Mouse (Mus musculus): ENCODE measurements around the gene Smtnl1. TPM values are rescaled to one million over a fixed set of nuclear protein-coding genes. Genes with fewer than 3 reads are reported as not detected.

Gene Smtnl1
- polyA plus RNA-seq, 2 experiments, result 0.24 to 0.55 TPM

DNA sequence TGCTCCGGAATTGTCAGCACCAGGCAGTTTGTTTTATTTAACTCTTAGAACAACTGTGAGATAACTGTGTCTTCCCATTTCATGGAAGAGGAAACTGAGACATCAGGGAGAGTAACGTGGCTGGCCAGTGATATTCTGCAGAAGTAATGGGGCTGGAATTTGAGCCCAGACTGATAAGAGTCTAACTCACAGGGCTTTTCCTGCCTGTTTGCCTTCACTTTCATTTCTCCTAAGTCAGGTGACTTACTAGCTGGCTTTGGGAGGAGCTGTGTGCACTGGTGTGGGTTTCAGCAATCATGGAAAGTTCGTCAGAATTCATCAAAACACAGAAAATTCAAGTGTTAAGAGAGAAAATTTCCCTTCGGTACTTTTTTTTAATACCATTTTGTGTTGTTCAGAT is 22.1 kb downstream of the Smtnl1 start:
- H3K4me2 ChIP-seq (replicated peaks; ENCODE audit: low read depth, low read length, severe bottlenecking), result no peak overlapping the region

DNA sequence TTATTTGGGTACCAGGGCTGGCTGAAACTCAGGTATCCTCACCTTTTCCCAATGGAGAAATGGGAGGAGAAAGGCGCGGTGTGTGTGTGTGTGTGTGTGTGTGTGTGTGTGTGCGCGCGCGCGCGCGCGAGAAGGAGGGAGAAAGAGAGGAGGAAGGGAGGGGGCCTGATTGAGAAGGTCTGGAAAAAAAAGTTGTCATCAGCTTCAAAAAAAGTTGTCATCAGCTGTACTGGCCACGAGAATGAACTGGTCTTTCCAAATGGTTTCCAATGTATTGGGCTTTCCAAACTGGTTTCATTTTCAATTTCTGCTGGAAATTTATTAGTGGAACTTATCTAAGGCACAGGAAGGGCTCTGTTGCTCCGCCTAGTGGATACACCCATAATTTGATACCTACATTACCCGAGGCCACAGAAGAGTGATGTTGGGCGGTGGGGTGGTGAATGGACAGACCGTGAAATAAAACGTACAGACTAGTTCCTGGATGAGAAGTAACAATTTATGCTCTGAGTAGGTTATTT is 23.4 kb downstream of the Smtnl1 start:
- Histone ChIP-seq H3K9me3 (ENCODE audit: control insufficient read depth, low read length) (no peaks in the 10 kb centered on the region), H3K4me1 (ENCODE audit: control insufficient read depth, insufficient read depth, low read length) (no peaks in the 10 kb centered on the region), H3K27me3 (ENCODE audit: control insufficient read depth, insufficient read depth, low read length) (no peaks in the 10 kb centered on the region), H3K27ac (replicated peaks; ENCODE audit: low read depth, low read length) (no peak overlapping the region), H3K9ac (ENCODE audit: low read depth, low read length, severe bottlenecking) (peak overlapping the region; percentile 51), H3K4me3 (replicated peaks; ENCODE audit: low read length) (peak overlapping the region; percentile 56), H3K36me3 (ENCODE audit: control insufficient read depth, insufficient read depth, low read length) (no peaks in the 10 kb centered on the region), H3K4me2 (replicated peaks; ENCODE audit: low read depth, low read length, severe bottlenecking) (peak overlapping the region; percentile 97)
- no peak for TF ChIP-seq POLR2A (IDR thresholded peaks at IDR 0.05; ENCODE audit: borderline replicate concordance, extremely low read depth, insufficient read depth, insufficient read length)
- WGBS, result under 1% methylated on average over 15 of the region's 16 CpGs
- ATAC-seq (ENCODE audit: low FRiP score, low read depth), result peak; percentile 80
- DNase-seq (ENCODE audit: low spot score), result peak; percentile 90

More for the DNA sequence above, 22.1 kb downstream of the Smtnl1 start:
- TF ChIP-seq POLR2A (IDR thresholded peaks at IDR 0.05; ENCODE audit: borderline replicate concordance, extremely low read depth, insufficient read depth, insufficient read length), result no peak
- no peaks in the 10 kb centered on the region for H3K9me3 ChIP-seq (ENCODE audit: control insufficient read depth, low read length)
- H3K27me3 ChIP-seq (ENCODE audit: control insufficient read depth, insufficient read depth, low read length), result no peaks in the 10 kb centered on the region
- H3K4me3 ChIP-seq (replicated peaks; ENCODE audit: low read length), result no peak overlapping the region
- WGBS, result 73% methylated on average over 4 of the region's 4 CpGs
- no peaks in the 10 kb centered on the region for H3K36me3 ChIP-seq (ENCODE audit: control insufficient read depth, insufficient read depth, low read length)
- no peaks in the 10 kb centered on the region for H3K4me1 ChIP-seq (ENCODE audit: control insufficient read depth, insufficient read depth, low read length)
- no peak for DNase-seq (ENCODE audit: low spot score)
- H3K27ac ChIP-seq (replicated peaks; ENCODE audit: low read depth, low read length), result no peak overlapping the region
- H3K9ac ChIP-seq (ENCODE audit: low read depth, low read length, severe bottlenecking), result no peak overlapping the region
- no peak for ATAC-seq (ENCODE audit: low FRiP score, low read depth)

DNA sequence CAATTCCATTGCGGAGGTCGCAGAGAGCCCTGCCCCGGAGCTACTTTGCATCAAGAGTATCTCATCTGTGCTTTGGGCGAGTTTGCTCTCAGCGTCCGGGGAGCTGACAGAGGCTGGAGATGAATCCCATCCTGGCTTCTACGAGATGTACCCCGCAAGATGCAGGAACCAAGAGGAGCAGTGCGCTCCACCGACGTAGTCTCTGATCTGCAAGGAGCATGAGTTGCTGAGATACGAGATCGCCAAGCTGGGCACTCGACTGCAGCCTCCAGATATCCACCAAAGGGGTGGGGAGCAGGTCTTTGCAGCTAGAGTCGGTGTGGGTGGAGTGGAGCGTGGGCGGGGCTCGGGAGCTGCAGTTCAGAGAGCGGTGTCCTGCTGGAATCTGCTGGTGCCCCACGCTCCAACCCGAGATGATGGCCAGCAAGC is 23.9 kb downstream of the Smtnl1 start, which contains the start of gene Ube2l6:
Ube2l6 (plus strand) TSS at position 336 of the 429 bp plus-strand sequence.
- no peaks in the 10 kb centered on the region for H3K4me1 ChIP-seq (ENCODE audit: control insufficient read depth, insufficient read depth, low read length)
- H3K36me3 ChIP-seq (ENCODE audit: control insufficient read depth, insufficient read depth, low read length), result no peaks in the 10 kb centered on the region
- H3K4me2 ChIP-seq (replicated peaks; ENCODE audit: low read depth, low read length, severe bottlenecking), result peak within 1 kb of the TSS; percentile 97
- no peak for TF ChIP-seq POLR2A (IDR thresholded peaks at IDR 0.05; ENCODE audit: borderline replicate concordance, extremely low read depth, insufficient read depth, insufficient read length)
- H3K27ac ChIP-seq (replicated peaks; ENCODE audit: low read depth, low read length), result no peak within 1 kb of the TSS
- H3K9ac ChIP-seq (ENCODE audit: low read depth, low read length, severe bottlenecking), result peak within 1 kb of the TSS; percentile 51
- WGBS, result 0% methylated on average over 18 of the region's 21 CpGs
- ATAC-seq (ENCODE audit: low FRiP score, low read depth) (peak; percentile 71), DNase-seq (ENCODE audit: low spot score) (peak; percentile 44)
- H3K27me3 ChIP-seq (ENCODE audit: control insufficient read depth, insufficient read depth, low read length), result no peaks in the 10 kb centered on the region
- H3K4me3 ChIP-seq (replicated peaks; ENCODE audit: low read length), result peak within 1 kb of the TSS; percentile 56
- H3K9me3 ChIP-seq (ENCODE audit: control insufficient read depth, low read length), result no peaks in the 10 kb centered on the region

DNA sequence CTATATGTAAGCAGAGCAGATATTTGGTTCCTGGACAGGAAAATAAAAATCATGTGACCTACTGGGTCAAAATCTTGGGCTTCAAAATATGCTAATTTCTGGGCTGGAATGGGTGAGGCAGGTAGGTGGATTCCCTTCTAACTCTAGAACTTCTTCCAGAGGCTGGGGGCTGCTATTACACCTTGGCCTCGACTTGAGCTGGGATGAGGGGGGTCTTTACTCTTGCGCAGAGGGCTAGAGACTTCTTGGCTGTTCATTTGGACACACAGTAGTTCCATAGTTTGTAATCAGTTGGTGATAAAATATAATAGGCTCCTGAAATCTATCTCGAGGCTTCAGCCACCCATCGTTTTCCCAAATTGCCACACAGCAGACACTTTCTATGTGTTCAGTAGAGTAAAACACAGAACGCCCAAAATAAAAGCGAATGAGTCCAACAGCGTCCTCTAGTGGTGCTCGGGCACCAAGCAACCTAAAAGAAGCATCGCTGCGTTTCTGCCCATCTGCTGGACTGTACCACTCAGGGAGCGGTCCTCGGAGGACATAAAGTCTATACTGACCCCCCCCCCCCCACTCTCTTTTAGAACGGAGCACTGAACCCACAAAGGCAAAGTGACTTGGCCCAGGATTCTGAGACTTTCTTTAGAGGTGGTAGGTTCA is 24.5 kb downstream of the Smtnl1 start:
- Histone ChIP-seq H3K27me3 (ENCODE audit: control insufficient read depth, insufficient read depth, low read length) (no peaks in the 10 kb centered on the region), H3K4me2 (replicated peaks; ENCODE audit: low read depth, low read length, severe bottlenecking) (peak overlapping the region; percentile 97), H3K36me3 (ENCODE audit: control insufficient read depth, insufficient read depth, low read length) (no peaks in the 10 kb centered on the region), H3K9ac (ENCODE audit: low read depth, low read length, severe bottlenecking) (peak overlapping the region; percentile 51), H3K9me3 (ENCODE audit: control insufficient read depth, low read length) (no peaks in the 10 kb centered on the region), H3K4me1 (ENCODE audit: control insufficient read depth, insufficient read depth, low read length) (no peaks in the 10 kb centered on the region), H3K4me3 (replicated peaks; ENCODE audit: low read length) (peak overlapping the region; percentile 56), H3K27ac (replicated peaks; ENCODE audit: low read depth, low read length) (no peak overlapping the region)
- DNase-seq (ENCODE audit: low spot score) (peak; percentile 87), ATAC-seq (ENCODE audit: low FRiP score, low read depth) (peak; percentile 65)
- WGBS, result 11% methylated on average over 13 of the region's 13 CpGs
- TF ChIP-seq POLR2A (IDR thresholded peaks at IDR 0.05; ENCODE audit: borderline replicate concordance, extremely low read depth, insufficient read depth, insufficient read length), result no peak

- no peak for TF ChIP-seq POLR2A (IDR thresholded peaks at IDR 0.05; ENCODE audit: borderline replicate concordance, extremely low read depth, insufficient read depth, insufficient read length)
- Histone ChIP-seq H3K4me2 (replicated peaks; ENCODE audit: low read depth, low read length, severe bottlenecking) (no peak overlapping the region), H3K4me3 (replicated peaks; ENCODE audit: low read length) (no peak overlapping the region), H3K4me1 (ENCODE audit: control insufficient read depth, insufficient read depth, low read length) (no peaks in the 10 kb centered on the region), H3K27me3 (ENCODE audit: control insufficient read depth, insufficient read depth, low read length) (no peaks in the 10 kb centered on the region), H3K36me3 (ENCODE audit: control insufficient read depth, insufficient read depth, low read length) (no peaks in the 10 kb centered on the region), H3K9ac (ENCODE audit: low read depth, low read length, severe bottlenecking) (no peak overlapping the region), H3K27ac (replicated peaks; ENCODE audit: low read depth, low read length) (no peak overlapping the region), H3K9me3 (ENCODE audit: control insufficient read depth, low read length) (no peaks in the 10 kb centered on the region)
- no peak for ATAC-seq (ENCODE audit: low FRiP score, low read depth)
- DNase-seq (ENCODE audit: low spot score), result no peak
- 76% methylated on average over 3 of the region's 3 CpGs for WGBS
Observed at GRCm38 (mm10) chr2:84793871-84794270, 28.6 kb downstream of the Smtnl1 start.

Data from limb, embryonic 14.5 days (tissue).